Mouse (Mus musculus) lung, embryonic 16.5 days (tissue): ENCODE results near the gene Kcne4. TPM values are rescaled to one million over a fixed set of nuclear protein-coding genes. Genes with fewer than 3 reads are reported as not detected.

ENCODE experiments used
- ATAC-seq: fragments of 200-750 bp; cut with Nextera tagmentation; 2 replicates; pipeline ENCODE4 v1.8.0; 2017; ENCODE audit warnings: low read depth, mild to moderate bottlenecking, moderate library complexity
- H3K27ac ChIP-seq: fragments of 300-500 bp; sonication (generic); 2 replicates; pipeline ENCODE4 v1.5.1; 2014; ENCODE audit warnings: mild to moderate bottlenecking, control low read depth, low read length
- H3K27me3 ChIP-seq: fragments of 300-500 bp; sonication (generic); 2 replicates; pipeline ENCODE4 v1.6.1; 2014; ENCODE audit warnings: low read depth, low read length, mixed read lengths; ENCODE audit not compliant: control insufficient read depth, insufficient read depth
- H3K36me3 ChIP-seq: fragments of 300-500 bp; sonication (generic); 2 replicates; pipeline ENCODE4 v1.6.1; 2014; ENCODE audit warnings: low read length; ENCODE audit not compliant: control insufficient read depth, insufficient read depth
- H3K4me1 ChIP-seq: fragments of 300-500 bp; sonication (generic); replicated peaks from 2 replicates; pipeline ENCODE4 v1.6.1; 2014; ENCODE audit warnings: low read length, mixed read lengths; ENCODE audit not compliant: control insufficient read depth, insufficient read depth
- H3K4me2 ChIP-seq: fragments of 300-500 bp; sonication (generic); 2 replicates; pipeline ENCODE4 v1.6.1; 2014; ENCODE audit warnings: low read depth, low read length, control low read depth
- H3K4me3 ChIP-seq: fragments of 300-500 bp; sonication (generic); 2 replicates; pipeline ENCODE4 v1.5.1; 2014; ENCODE audit warnings: mild to moderate bottlenecking, low read length, control low read depth
- H3K9ac ChIP-seq: fragments of 300-500 bp; sonication (generic); 2 replicates; pipeline ENCODE4 v1.6.1; 2014; ENCODE audit warnings: low read length, control low read depth
- H3K9me3 ChIP-seq: fragments of 300-500 bp; sonication (generic); 2 replicates; pipeline ENCODE4 v1.6.1; 2016; ENCODE audit warnings: low read length; ENCODE audit not compliant: control insufficient read depth
- WGBS: fragments of 180-500 bp; shearing (Covaris S2); extraction: QIAGEN DNeasy Blood & Tissue Kit; methylation state at CpG from one replicate; pipeline ENCODE4 v1.1.7; 2014; 5-methylcytosine and 5-hydroxymethylcytosine counted together
- polyA plus RNA-seq: library from polyadenylated mRNA; unstranded; fragments of >200 nt; fragmentation: Nextera tagmentation; extraction: Ambion mirVana; gene quantifications from 2 replicates; pipeline ENCODE4 v1.2.1, GENCODE M21; 2015

Gene Kcne4
- polyA plus RNA-seq, 1 experiment from 2014 or later, result 15.8 TPM

DNA sequence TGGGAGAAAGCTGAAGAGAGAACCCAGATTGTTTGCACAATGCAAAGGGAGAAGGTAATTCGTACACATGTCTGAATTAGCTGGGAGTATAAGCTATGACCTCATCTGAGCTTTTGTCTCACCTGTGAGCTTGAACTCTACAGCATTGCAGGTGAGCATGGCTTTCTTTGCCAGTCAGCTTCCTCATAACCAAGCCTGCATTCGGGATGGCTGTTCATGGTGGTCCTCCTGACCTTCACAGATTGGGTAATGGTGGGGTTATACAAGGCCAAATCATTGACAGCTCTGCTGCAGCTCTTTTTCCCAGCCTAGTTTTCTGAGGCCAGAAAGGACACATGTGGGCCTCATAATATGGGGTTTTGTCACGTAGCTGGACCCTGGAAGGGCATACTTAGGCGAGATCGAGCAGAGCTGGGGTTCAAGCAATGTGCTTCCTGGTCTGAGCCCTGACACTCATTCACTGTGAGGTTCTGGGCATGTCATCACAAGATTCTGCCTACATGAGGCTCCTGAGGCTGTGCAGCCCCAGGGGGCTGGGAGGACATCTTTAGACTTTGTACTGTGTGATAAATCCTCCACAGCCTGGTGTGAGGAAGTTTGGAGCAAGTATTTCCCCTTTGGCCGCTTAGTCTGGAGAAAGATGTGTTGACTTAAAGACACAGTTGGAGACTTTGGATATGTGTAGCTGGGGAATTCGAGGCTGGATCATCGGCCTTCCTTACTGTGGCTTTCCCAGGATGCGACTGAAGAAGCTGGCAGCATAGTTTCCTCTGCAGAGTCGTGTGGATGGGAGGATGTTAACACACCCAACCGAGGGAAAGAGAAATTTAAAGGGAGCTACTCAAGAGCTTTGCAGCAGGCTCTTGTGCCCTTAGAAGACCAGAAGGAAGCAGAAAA lies 2.3 kb downstream of the Kcne4 start:
- WGBS, result 34% methylated on average over 11 of the region's 11 CpGs
- Histone ChIP-seq H3K4me3 (peak overlapping the region; percentile 35), H3K9ac (peak overlapping the region; percentile 47; the same call in 1 of the 2 replicates), H3K27me3 (no peaks in the 10 kb centered on the region), H3K9me3 (no peaks in the 10 kb centered on the region), H3K4me1 (peaks cover 16% of the 10 kb centered on the region), H3K4me2 (peak overlapping the region; percentile 52), H3K36me3 (no peaks in the 10 kb centered on the region), H3K27ac (peak overlapping the region; percentile 91)
- peak; percentile 26 for ATAC-seq

DNA sequence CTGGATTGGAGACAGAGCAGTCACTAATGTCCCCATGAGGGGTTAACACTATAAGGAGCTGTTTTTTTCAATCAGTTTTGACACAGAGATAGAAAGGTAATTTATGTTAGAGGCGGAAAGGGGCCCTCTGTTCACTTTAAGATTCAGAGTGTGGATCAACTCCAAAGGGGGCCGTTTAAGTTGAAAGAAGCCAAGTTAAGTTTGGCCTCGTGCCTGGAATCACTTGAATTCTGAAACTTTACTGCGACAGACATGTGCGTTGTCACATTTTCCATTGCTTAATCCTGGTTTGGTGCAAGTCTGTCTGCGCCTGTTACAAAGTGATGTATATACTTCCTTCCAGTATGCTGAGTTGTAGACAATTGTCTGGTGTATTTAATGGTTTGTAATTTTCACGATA lies 3.0 kb downstream of the Kcne4 start:
- peak; percentile 83 for ATAC-seq
- 19% methylated on average over 7 of the region's 7 CpGs for WGBS
- no peak overlapping the region; the same call in 1 of the 2 replicates for H3K4me3 ChIP-seq
- H3K4me2 ChIP-seq, result peak overlapping the region; percentile 52
- H3K36me3 ChIP-seq, result no peaks in the 10 kb centered on the region
- peaks cover 16% of the 10 kb centered on the region for H3K4me1 ChIP-seq
- H3K9me3 ChIP-seq, result no peaks in the 10 kb centered on the region
- peak overlapping the region; percentile 91 for H3K27ac ChIP-seq
- H3K27me3 ChIP-seq, result no peaks in the 10 kb centered on the region
- no peak overlapping the region for H3K9ac ChIP-seq

DNA sequence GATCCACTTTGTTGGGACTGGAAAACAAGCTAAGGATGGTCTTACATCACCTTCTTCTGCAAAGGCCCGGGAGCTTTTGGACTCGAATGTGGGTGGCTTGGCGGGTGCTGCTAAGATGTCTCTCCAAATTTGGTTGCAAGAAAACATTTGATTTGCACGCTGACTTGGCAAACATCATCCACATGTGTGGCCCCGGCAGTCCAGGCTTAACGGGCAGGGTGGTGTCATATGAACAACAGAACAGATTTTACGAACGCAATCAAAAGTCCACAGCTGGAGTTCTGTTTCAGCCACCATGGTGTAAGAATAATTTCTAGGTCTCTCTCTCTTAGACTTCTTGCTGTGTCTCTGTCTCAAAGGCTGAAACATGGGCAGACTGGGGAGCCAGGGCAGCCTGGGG lies 3.6 kb downstream of the Kcne4 start:
- WGBS, result 43% methylated on average over 8 of the region's 8 CpGs
- 0 out of 2 replicates have a peak overlapping the region, but pooled peaks have one; percentile 4 for H3K4me3 ChIP-seq
- H3K4me1 ChIP-seq, result peaks cover 16% of the 10 kb centered on the region
- H3K9me3 ChIP-seq, result no peaks in the 10 kb centered on the region
- ATAC-seq, result peak; percentile 67
- peak overlapping the region; percentile 87 for H3K27ac ChIP-seq
- no peaks in the 10 kb centered on the region for H3K27me3 ChIP-seq
- H3K36me3 ChIP-seq, result no peaks in the 10 kb centered on the region
- H3K4me2 ChIP-seq, result peak overlapping the region; percentile 32
- H3K9ac ChIP-seq, result no peak overlapping the region

DNA sequence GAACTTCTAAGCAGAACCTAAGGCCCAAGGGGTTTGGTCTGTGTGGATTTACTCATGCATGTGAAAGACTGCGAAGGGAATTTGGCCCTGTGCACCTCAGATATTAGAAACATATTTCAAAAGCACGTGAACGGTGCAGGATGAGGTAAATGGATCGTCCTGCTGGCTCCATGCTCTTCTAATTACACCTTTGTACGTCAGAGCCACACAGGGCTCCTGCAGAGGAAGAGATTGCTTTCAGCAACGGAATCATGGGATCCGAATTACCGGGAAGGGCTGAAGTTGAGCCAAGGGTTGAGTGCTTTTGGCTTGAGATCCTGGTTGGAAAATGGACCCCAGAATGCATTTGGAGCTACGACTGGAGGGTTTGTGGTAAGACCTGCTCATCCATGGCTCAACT lies 4.6 kb downstream of the Kcne4 start:
- WGBS, result 61% methylated on average over 9 of the region's 9 CpGs
- Histone ChIP-seq H3K27me3 (no peaks in the 10 kb centered on the region), H3K9ac (no peak overlapping the region), H3K9me3 (no peaks in the 10 kb centered on the region), H3K27ac (0 out of 2 replicates have a peak overlapping the region, but pooled peaks have one; percentile 0), H3K36me3 (no peaks in the 10 kb centered on the region), H3K4me1 (peaks cover 16% of the 10 kb centered on the region), H3K4me3 (no peak overlapping the region), H3K4me2 (no peak overlapping the region)
- ATAC-seq, result no peak

DNA sequence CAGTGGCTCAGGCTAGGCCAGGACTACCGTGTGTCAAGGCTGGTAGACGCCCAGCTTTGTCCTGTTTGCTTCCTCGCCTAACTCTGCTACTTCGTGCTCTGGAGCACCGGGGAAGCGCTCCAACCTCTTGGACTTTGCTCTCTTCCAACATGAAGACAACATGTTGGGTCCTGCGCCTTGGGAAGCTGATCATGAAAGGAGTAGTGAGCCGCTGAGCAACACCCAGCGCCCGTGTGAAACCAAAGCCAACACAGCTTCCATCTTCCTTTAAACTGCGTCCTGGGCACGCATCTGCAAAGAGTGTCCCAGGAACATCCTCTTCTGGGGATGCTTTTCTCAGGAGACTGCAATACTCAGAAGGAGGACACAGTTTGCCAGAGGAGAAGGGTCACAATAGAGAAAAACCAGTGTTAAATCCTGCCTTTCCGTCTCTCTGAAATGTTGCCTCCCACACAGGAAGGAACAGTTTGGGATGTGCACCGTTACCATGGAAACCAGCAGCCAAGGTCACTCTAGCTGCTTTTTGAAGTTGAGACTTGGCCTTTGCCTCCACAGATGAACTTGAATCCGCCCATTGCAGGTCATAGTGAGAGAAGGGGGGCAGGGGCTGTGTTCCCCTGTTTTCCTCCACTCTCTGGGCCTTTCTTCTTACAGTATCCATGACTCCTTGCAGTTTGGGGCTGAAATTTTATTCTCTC lies 5.3 kb downstream of the Kcne4 start:
- no peaks in the 10 kb centered on the region for H3K27me3 ChIP-seq
- H3K36me3 ChIP-seq, result no peaks in the 10 kb centered on the region
- peaks cover 14% of the 10 kb centered on the region for H3K4me1 ChIP-seq
- 85% methylated on average over 15 of the region's 15 CpGs for WGBS
- H3K9me3 ChIP-seq, result no peaks in the 10 kb centered on the region
- H3K4me3 ChIP-seq, result no peak overlapping the region
- no peak overlapping the region for H3K4me2 ChIP-seq
- H3K27ac ChIP-seq, result no peak overlapping the region
- H3K9ac ChIP-seq, result no peak overlapping the region
- no peak for ATAC-seq

DNA sequence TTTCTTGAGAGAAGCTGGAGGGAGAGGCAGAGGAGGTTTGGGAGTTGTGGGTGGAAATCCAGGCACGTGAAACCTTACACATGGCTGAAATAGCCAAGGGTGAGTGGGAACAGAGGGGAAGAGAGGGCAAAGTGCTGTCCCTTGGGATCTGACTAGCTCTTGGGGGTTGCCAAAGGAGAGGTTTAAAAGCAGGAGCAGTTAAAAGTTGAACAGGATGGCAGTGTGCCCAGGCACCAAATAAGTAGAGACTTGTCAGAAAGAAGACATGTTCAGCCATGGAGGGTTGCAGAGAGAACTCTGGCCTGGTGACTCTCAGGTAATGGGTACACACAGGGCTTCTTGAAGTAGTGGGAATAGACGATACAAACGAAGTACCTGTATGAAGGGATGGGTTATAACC lies 8.7 kb downstream of the Kcne4 start:
- no peaks in the 10 kb centered on the region for H3K36me3 ChIP-seq
- no peak overlapping the region for H3K4me2 ChIP-seq
- no peaks in the 10 kb centered on the region for H3K9me3 ChIP-seq
- WGBS, result 72% methylated on average over 3 of the region's 3 CpGs
- no peaks in the 10 kb centered on the region for H3K27me3 ChIP-seq
- H3K4me3 ChIP-seq, result no peak overlapping the region
- H3K4me1 ChIP-seq, result no peaks in the 10 kb centered on the region
- no peak overlapping the region for H3K27ac ChIP-seq
- no peak for ATAC-seq
- H3K9ac ChIP-seq, result no peak overlapping the region

DNA sequence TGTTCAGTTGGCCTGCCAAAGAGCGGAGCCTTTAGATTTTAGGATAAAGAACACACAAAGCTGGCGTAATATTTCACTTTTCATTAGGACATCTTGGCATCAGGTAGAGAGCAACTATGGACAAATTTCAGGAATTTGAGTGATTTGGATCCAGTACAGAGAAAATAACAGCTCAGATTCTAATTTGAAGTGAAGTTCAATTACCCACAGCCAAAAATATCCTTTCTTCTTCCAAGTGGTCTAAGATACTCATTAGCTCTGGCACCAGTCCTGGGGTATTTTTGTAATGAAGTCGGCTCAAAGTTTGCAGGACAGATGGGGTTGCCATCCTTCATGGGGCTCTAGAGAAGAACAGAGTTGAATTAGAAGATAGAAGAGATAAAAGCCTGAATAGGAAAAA lies 21.9 kb downstream of the Kcne4 start:
- no peaks in the 10 kb centered on the region for H3K27me3 ChIP-seq
- ATAC-seq, result no peak
- no peak overlapping the region for H3K4me3 ChIP-seq
- H3K27ac ChIP-seq, result no peak overlapping the region
- 77% methylated on average over 3 of the region's 3 CpGs for WGBS
- H3K4me1 ChIP-seq, result no peaks in the 10 kb centered on the region
- no peaks in the 10 kb centered on the region for H3K36me3 ChIP-seq
- H3K4me2 ChIP-seq, result no peak overlapping the region
- H3K9ac ChIP-seq, result no peak overlapping the region
- no peaks in the 10 kb centered on the region for H3K9me3 ChIP-seq

DNA sequence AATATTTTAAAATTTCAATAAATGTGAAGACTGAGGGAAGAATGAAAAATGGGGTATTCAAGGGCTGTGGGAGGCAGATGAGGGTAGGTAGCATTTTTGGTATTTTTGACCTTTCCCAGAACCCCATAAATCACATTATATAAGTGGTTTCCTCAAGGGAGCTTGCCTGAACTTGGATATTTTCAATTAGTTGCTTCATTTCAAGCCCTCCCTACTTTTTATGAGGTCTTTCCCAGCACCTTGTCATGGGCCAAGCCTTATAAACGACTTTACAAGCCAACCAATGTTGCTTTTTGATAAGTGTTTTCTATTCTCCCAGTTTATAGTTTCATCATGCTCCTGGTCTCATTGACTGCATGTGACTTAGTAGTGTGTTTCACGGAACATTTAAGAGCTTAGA lies 24.2 kb downstream of the Kcne4 start:
- Histone ChIP-seq H3K9me3 (no peaks in the 10 kb centered on the region), H3K27me3 (no peaks in the 10 kb centered on the region), H3K27ac (no peak overlapping the region), H3K4me3 (no peak overlapping the region), H3K36me3 (no peaks in the 10 kb centered on the region), H3K4me1 (no peaks in the 10 kb centered on the region), H3K9ac (no peak overlapping the region), H3K4me2 (no peak overlapping the region)
- ATAC-seq, result no peak
- WGBS, result 57% methylated on average over 2 of the region's 2 CpGs

DNA sequence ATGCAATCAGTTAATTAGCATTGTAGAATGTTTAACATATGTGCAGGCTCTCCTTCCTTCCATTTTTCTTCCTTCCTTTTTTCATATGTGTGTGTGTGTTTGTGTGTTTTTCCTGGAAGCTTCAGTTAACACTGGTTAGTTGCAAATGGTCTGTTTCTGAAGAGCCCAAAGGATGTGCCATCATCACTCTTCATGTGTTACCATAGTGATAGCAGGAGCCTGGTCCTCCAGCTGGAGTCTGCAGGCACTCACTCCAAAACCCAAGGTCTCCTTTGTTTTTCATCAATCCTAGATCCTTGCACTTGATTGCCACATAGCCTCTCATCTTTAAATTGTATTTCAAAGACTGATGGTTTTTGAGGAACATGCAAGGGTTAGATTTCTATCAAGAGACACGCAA lies 29.1 kb downstream of the Kcne4 start:
- H3K4me2 ChIP-seq, result no peak overlapping the region
- no peaks in the 10 kb centered on the region for H3K4me1 ChIP-seq
- H3K27me3 ChIP-seq, result no peaks in the 10 kb centered on the region
- no peak overlapping the region for H3K27ac ChIP-seq
- ATAC-seq, result no peak
- WGBS, result 70% methylated on average over 1 of the region's 1 CpGs
- H3K9ac ChIP-seq, result no peak overlapping the region
- no peaks in the 10 kb centered on the region for H3K36me3 ChIP-seq
- no peaks in the 10 kb centered on the region for H3K9me3 ChIP-seq
- no peak overlapping the region for H3K4me3 ChIP-seq
